Mouse (Mus musculus) liver, embryonic 14.5 days (tissue): ENCODE data around the gene Grip2.

Experiments
- CTCF ChIP-seq: IDR thresholded peaks from 2 replicates; pipeline ENCODE4 v1.5.1; 2016; ENCODE audit warnings: antibody characterized with exemption, low read depth, control low read depth
- EP300 ChIP-seq: IDR thresholded peaks from 2 replicates; pipeline ENCODE4 v1.6.1; 2016; ENCODE audit warnings: antibody characterized with exemption, low read depth

GRCm38 (mm10) chr6:91742466-91742865, 84.6 kb downstream of the Grip2 start:
- no peak for TF ChIP-seq EP300
- TF ChIP-seq CTCF = no peak
